Mouse (Mus musculus): ENCODE measurements at regions not wholly inside any gene's neighbourhood (a gene's known extent, or its start where the extent isn't known, plus 50 kb on each side); places are given as distances from the start of the nearest gene placed in this dataset.

DNA sequence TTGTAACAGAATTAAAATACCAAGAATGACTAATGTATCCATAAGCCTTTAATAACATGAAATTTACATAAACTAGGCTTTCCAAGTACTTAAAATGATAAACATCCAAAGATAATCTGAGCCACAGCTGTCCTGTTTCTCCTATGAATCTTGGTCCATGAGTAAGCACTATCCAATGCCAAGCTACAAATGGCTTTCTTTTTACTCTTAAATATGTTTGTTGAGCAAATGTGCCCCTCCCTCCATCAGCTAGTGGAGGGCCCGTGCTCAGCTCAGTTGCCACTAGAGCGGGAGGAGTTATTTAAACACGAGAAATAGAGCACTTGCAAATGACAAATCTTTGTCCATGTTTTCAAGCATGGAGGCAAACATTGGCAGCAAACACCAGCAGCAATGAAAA is 247.9 kb downstream of the Olfr1505 start:
- no peak for TF ChIP-seq GATA4 (IDR thresholded peaks at IDR 0.05; ENCODE audit: insufficient replicate concordance, low read length)

DNA sequence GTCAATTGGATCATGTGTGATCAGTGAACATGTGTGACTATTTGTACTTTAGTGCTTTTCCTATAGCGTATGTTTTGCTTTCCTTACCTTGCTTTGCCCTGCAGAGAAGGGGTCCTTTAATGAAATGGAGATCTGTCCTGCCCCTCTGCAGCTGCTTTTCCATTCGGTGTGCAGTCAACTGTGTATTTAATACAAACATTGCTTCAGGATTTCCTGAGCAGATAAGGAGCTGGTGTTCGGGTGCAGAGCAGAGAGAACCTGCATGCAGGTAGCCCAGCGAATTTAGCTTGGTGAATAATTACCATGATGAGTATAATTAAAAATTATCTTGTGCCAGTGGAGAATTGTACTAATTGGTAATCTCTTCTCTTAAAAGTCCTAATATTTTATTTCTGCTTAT is 249.4 kb downstream of the Olfr1505 start:
- TF ChIP-seq GATA4 (IDR thresholded peaks at IDR 0.05; ENCODE audit: insufficient replicate concordance, low read length): no peak

DNA sequence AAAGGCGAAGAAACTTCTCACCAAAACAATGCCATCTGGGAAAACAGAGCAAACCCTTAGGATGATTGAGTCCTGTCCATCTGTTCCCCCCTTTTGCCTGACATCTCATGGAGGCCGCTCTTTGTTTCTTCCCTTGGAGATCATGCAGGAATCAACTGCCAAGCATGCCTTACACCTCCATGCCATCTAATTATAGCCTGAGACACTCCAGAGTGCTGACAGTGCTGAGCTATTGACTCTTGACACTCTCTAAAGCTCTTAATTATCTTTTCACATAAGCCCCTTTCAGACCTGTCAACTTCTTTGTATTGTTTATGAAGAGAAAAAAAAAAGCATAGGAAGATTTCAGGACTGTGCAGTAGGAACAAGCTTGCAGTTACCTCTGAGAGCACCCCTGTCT is 252.4 kb downstream of the Olfr1505 start:
- TF ChIP-seq GATA4 (IDR thresholded peaks at IDR 0.05; ENCODE audit: insufficient replicate concordance, low read length): no peak

DNA sequence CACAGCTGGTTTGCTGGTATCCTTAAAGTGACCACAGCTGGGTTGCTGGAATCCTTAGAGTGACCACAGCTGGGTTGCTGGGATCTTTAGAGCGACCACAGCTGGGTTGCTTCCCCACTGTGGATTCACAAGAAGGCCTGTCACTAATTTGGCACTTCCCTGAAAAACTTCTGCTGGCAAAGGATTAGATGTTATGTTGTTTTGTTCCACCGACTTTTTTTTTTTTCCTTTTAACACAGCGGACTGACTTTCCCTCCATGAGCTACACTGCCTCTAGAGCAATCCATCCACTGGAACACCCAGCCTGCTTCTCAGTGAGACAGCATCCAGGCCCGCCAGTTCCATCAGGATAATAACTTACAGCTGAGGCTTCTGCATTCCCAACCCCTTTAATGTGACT is 266.9 kb downstream of the Olfr1505 start:
- no peak for TF ChIP-seq GATA4 (IDR thresholded peaks at IDR 0.05; ENCODE audit: insufficient replicate concordance, low read length)

DNA sequence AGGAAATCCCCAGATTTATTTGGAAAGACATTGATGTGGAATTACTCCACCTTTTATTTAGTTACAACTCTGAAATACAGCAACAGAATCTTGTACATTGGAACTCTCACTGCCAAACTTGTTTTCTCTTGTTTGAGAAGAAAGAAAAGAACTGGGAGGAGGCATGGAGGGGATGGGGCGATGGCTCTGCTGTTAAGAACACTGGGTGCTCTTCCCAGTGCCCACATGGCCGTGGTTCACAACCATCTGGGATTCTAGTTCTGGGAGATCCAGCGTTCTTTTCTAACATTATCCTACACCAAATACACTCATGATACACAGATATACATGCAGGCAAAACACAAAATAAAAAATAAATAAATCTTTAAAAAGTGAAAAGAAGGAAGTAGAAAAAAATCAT is 267.6 kb downstream of the Olfr1505 start:
- no peak for TF ChIP-seq GATA4 (IDR thresholded peaks at IDR 0.05; ENCODE audit: insufficient replicate concordance, low read length)

DNA sequence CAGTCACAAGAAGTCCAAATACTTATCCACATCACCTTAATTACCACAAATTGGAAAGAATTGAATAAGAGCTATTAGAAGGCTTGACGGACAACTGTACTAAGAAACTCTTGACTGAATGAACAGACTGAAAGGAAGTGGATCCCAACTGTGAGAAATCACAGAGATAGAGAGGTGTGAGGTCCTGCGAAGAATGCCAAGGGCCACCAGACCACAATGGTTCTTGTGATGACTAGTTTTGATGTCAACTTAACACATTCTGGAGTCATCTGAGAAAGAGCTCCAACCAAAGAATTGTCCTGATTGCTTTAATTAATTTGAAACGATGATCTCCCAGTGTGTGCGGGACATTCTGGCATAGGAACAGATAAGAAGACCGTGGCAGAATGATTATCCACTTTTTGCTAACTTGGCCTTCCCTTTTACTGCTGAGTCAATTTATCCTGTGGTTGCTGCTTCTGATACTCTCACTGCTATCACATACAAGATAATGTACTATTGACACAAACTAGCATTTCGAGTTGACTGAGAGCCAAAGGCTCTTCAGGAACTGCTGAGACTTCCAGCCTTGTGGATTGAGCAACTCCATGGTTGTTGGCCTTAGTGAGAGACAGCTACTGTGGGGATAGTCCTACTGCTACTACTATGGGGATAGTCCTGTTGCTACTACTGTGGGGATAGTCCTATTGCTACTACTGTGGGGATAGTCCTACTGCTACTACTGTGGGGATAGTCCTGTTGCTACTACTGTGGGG is 268.5 kb downstream of the Olfr1505 start:
- no peak for TF ChIP-seq GATA4 (IDR thresholded peaks at IDR 0.05; ENCODE audit: insufficient replicate concordance, low read length)

DNA sequence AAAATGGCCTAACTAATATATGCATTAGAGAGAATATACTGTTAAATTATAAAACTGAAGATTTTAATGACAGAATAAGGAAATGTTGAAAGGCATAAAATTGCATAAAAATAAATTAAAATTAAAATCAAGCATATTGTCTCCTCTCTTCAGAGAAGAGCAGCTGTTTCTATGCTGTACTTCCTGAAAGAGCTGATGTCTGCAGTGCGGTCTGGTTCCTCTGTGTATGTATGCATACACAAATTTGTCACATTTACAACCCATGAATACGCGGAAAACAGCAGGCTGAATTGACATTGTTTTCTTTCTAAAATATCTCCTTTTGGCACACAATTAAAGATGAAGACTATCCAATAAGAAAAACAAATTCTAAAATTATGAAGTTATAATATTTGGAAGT is 278.5 kb downstream of the Olfr1505 start:
- no peak for TF ChIP-seq GATA4 (IDR thresholded peaks at IDR 0.05; ENCODE audit: insufficient replicate concordance, low read length)

DNA sequence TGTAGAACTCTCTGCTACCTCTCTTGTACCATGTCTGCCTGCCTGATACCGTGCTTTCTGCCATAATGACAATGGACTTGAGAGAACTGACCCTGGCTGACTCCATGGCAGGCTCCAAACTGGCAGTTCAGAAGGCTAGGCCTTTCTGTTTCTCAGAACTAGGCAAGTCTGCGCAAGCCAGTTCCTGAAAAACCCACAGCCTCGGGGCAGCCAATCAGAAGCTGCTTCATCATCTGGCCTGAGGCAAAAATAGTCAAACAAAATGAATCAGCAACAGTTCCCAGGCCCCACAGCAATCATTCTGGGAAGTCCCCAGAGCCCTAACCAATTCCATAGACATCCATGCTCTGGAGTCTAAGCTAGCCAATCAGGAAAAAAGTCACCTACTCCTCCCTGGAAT is 284.5 kb downstream of the Olfr1505 start:
- no peak for TF ChIP-seq GATA4 (IDR thresholded peaks at IDR 0.05; ENCODE audit: insufficient replicate concordance, low read length)

DNA sequence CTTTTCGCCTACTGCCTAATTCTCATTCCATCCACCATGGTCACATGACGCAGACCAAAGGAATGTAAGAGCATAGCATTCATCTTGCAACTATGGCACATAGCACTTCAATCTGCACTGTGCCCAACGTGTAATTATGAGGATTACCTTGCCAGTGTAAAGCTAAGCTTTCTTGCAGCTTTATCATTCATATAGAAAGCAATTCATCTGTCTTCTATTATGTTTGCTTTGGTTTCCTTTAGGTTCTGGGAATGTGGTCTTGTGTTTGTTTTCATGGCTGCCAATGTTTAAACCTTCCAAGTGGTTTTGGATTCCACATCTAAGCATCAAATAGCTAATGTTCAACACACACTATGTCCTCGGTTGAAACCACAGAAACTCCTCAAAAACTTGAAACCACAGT is 307.2 kb downstream of the Olfr1505 start:
- TF ChIP-seq GATA4 (IDR thresholded peaks at IDR 0.05; ENCODE audit: insufficient replicate concordance, low read length): no peak

DNA sequence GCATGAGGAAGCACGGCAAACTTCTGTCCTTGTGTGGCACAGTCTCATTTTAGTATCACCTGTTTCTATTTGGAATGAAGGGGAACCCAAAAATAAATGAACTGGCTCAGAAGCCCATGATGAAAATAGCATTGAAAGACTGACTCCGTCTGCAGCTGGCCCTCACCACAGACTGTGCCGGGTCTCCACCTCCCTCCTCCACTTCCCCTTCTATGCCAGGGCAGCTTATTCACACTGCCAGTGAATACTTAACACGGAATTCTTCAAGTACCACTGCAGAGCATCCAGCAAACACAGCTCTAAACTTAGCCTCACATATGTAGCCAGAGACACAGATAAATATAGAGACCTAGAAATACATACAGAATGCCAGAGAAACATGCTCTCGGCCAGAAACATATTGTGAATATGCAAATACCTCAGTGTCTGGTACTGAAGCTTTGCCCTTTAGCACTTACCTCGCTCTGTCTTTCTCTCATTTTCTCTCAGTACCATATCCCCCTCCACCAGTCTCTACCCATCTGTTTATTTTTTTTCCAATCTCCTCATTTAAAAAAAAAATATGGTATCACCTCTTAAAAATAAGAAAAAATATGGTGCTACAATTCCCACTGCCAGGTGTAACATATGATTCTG is 311.8 kb downstream of the Olfr1505 start:
- no peak for TF ChIP-seq GATA4 (IDR thresholded peaks at IDR 0.05; ENCODE audit: insufficient replicate concordance, low read length)

DNA sequence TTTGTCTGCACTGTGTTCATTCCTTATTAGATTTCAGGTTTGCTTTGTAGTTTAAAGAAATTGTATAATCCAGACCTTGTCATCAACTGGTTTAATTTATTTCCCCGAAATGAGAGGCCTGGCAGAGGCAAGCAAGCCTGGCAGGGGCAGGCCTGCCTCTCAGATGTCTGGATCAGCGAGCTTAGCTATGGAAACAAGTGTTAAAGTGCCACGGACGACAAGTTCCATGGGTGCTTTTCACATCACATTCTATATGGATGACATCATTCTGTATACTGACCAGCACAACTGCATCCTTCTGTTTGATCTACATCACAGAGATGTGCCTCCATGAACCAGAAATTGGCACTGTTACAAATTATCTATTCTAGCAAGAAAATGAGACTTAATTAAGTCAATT is 312.5 kb downstream of the Olfr1505 start:
- no peak for TF ChIP-seq GATA4 (IDR thresholded peaks at IDR 0.05; ENCODE audit: insufficient replicate concordance, low read length)

DNA sequence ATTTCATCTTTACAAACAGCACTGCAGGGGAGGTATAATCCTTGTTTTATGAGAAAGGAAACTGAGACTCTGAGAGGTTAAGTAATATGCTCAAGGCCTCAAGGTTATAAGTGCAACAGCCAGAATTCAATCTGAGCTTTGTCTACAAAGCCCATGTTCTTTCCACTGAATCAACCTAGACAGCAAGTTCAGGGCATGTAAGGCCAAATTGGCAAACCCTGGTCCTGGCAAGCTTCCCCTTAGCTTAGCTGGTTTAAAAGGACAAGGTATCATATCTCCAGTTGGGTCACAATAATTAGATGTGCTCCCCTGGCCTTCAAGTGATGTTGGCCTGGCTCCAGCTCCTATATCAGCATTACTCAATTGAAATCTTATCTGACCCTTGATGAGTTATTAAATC is 313.2 kb downstream of the Olfr1505 start:
- TF ChIP-seq GATA4 (IDR thresholded peaks at IDR 0.05; ENCODE audit: insufficient replicate concordance, low read length): no peak

DNA sequence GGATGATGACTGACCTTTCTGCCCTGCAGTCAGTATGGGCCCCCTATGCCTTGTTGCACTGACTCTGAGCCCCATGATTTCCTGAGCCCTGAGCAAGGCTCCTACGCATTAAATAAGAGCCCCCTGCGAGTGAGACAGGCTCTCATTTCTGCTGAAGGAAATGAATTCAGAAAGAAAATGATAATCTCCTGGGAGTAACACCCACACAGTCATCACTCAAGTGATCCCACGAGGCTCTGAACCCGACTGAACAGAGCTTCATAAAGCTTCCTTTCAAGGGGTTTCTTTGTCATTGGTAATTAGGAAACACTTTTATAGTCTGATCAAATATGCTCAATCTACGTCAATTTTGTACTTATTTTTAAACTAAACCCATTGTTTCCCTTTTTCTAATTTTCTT is 330.2 kb downstream of the Olfr1505 start:
- TF ChIP-seq GATA4 (IDR thresholded peaks at IDR 0.05; ENCODE audit: insufficient replicate concordance, low read length): no peak

DNA sequence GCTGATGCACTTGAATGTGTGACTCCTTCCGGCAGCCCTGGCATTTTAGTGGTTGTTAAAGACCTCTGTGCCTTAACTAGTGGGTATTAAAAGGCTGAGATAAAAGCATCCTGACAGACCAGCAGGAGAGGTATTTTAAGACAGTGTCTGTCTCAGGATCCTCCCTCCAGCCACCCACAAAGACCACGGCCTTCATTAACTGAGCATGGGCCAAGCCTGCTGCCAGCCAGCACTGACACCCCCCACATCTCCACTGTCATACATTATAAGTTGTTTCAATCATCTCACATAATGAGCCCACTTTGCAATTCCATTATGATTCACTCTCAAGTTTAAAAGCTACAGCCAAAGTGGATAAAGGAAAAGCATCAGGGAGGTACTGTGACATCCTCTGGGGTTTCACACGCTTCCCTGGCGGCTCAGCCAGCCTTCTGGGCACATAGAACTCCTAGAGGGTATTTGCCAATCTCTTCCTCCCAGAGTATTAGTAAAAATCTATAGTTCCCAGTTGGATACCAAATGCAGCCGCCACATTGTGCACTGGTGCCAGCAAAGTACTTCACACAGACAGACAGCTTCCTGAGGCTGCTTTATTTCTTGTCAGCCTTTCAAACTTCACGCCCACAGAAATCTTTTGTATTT is 333.8 kb downstream of the Olfr1505 start:
- TF ChIP-seq GATA4 (IDR thresholded peaks at IDR 0.05; ENCODE audit: insufficient replicate concordance, low read length): no peak

DNA sequence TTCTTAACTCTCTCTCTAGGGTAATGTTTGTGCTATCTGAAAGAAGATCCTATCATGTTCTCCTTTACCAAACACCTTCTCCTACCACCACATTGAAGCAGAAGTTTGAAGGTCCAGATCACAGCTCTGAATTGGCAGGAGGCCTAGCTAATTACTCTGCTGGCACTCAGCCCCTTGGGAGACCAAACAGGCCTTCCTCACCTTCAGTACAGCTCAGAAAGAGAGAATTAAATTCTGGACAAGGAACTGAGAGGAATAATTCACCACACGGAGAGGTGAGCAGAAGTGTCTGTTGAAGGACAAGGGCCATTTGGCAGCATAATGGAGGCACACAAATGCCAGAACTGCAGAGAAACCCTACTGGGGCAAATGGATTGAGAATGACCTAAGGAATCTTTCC is 334.6 kb downstream of the Olfr1505 start:
- TF ChIP-seq GATA4 (IDR thresholded peaks at IDR 0.05; ENCODE audit: insufficient replicate concordance, low read length): no peak

DNA sequence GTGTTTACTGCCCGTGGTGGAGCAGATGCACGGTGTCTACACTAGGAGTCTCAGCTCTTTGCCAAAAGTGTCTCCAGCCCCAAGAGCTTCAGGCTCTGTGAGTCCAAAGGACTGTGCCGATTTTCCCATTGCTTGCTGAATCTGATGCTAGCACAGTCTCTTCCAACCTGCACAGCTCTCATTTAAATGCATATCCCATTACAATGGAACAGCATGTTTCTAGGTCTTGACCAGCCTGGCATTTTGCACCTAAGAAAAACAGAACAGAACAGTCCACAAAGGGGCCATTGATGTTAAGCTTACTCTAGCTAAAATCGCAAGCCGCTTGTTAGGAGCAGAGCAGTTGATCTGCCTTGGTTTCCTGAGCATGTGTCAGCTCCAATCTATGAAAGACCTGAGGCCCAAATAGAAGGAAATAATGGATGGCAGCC is 339.2 kb downstream of the Tle4 start:
- TF ChIP-seq GATA4 (IDR thresholded peaks at IDR 0.05; ENCODE audit: insufficient replicate concordance, low read length): no peak
